Mouse (Mus musculus) embryonic facial prominence, embryonic 13.5 days (tissue): ENCODE results near the gene Ppia. TPM values are rescaled to one million over a fixed set of nuclear protein-coding genes. Genes with fewer than 3 reads are reported as not detected.

Source experiments
- ATAC-seq: fragments of 200-750 bp; cut with Nextera tagmentation; 2 replicates; pipeline ENCODE4 v1.8.0; 2017; ENCODE audit warnings: low read depth; ENCODE audit not compliant: insufficient number of reproducible peaks, insufficient read depth, low FRiP score, low TSS enrichment
- H3K27ac ChIP-seq: fragments of 300-500 bp; sonication (generic); 2 replicates; pipeline ENCODE4 v1.5.1; 2015; ENCODE audit warnings: moderate library complexity, mild to moderate bottlenecking, inconsistent platforms
- H3K27me3 ChIP-seq: fragments of 300-500 bp; sonication (generic); 2 replicates; pipeline ENCODE4 v1.6.1; 2015; ENCODE audit warnings: mild to moderate bottlenecking, inconsistent platforms
- H3K36me3 ChIP-seq: fragments of 300-500 bp; sonication (generic); 2 replicates; pipeline ENCODE4 v1.6.1; 2015; ENCODE audit warnings: mild to moderate bottlenecking, inconsistent platforms
- H3K4me1 ChIP-seq: fragments of 300-500 bp; sonication (generic); 2 replicates; pipeline ENCODE4 v1.6.1; 2015; ENCODE audit warnings: inconsistent platforms
- H3K4me2 ChIP-seq: fragments of 300-500 bp; sonication (generic); 2 replicates; pipeline ENCODE4 v1.6.1; 2015; ENCODE audit warnings: moderate library complexity, mild to moderate bottlenecking, inconsistent platforms
- H3K4me3 ChIP-seq: fragments of 300-500 bp; sonication (generic); 2 replicates; pipeline ENCODE4 v1.5.1; 2015; ENCODE audit warnings: mild to moderate bottlenecking, inconsistent platforms
- H3K9ac ChIP-seq: fragments of 300-500 bp; sonication (generic); 2 replicates; pipeline ENCODE4 v1.6.1; 2015; ENCODE audit warnings: mild to moderate bottlenecking, inconsistent platforms
- H3K9me3 ChIP-seq: fragments of 300-500 bp; sonication (generic); 2 replicates; pipeline ENCODE4 v1.6.1; 2016; ENCODE audit warnings: inconsistent platforms
- WGBS: fragments of 180-500 bp; shearing (Covaris S2); methylation state at CpG from one replicate; pipeline ENCODE4 v1.1.7; 2015; ENCODE audit warnings: mixed read lengths; 5-methylcytosine and 5-hydroxymethylcytosine counted together
- polyA plus RNA-seq: library from polyadenylated mRNA; unstranded; fragments of >200 nt; fragmentation: Nextera tagmentation; extraction: Ambion mirVana; gene quantifications from 2 replicates; pipeline ENCODE4 v1.2.1, GENCODE M21; 2015

Gene Ppia
- polyA plus RNA-seq, 1 experiment from 2014 or later = 5,388 TPM

- Histone ChIP-seq H3K9me3 (no peaks in the 10 kb centered on the region), H3K4me1 (peaks cover 18% of the 10 kb centered on the region), H3K9ac (peak overlapping the region; percentile 89), H3K27me3 (no peaks in the 10 kb centered on the region), H3K4me3 (peak overlapping the region; percentile 96), H3K27ac (no peak overlapping the region), H3K4me2 (peak overlapping the region; percentile 91), H3K36me3 (peaks cover 18% of the 10 kb centered on the region)
- ATAC-seq = no peak
- 80% methylated on average over 8 of the region's 8 CpGs for WGBS
Measured at GRCm38 (mm10) chr11:6390376-6391053, 24.7 kb upstream of the Ppia start.

GRCm38 (mm10) chr11:6391516-6392276, 23.5 kb upstream of the Ppia start:
- H3K9me3 ChIP-seq = no peaks in the 10 kb centered on the region
- H3K4me2 ChIP-seq = no peak overlapping the region
- H3K4me1 ChIP-seq = peaks cover 18% of the 10 kb centered on the region
- H3K9ac ChIP-seq = 0 out of 2 replicates have a peak overlapping the region, but pooled peaks have one; percentile 6
- WGBS = 86% methylated on average over 8 of the region's 8 CpGs
- peaks cover 30% of the 10 kb centered on the region for H3K36me3 ChIP-seq
- no peak for ATAC-seq
- no peaks in the 10 kb centered on the region for H3K27me3 ChIP-seq
- H3K27ac ChIP-seq = no peak overlapping the region
- H3K4me3 ChIP-seq = no peak overlapping the region

- Histone ChIP-seq H3K9ac (no peak overlapping the region), H3K27ac (no peak overlapping the region), H3K4me2 (no peak overlapping the region), H3K4me1 (peaks cover 18% of the 10 kb centered on the region), H3K9me3 (no peaks in the 10 kb centered on the region), H3K4me3 (no peak overlapping the region), H3K36me3 (peaks cover 42% of the 10 kb centered on the region), H3K27me3 (no peaks in the 10 kb centered on the region)
- no peak for ATAC-seq
- 86% methylated on average over 6 of the region's 6 CpGs for WGBS
Measured at GRCm38 (mm10) chr11:6392857-6393256, 22.4 kb upstream of the Ppia start.

DNA sequence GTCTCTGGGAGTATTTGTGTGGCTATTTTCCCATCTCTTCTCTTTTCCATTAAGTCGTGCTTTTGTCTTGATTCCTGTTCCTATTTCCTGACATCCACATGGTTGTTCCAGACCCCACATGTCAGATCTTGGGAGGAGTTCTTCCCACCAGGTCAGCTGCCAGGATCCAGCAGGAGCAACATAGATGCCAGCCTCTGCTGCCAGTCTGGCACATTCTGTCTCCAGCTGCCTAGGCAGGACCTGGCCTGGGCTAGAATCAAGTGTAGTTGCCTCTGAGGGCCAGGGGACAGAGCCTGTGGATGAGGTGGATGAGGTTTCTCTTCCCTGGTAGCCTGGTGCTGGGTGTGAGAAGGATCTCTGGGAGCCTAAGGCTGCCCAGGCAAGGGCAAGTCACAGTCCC, 21.4 kb upstream of the Ppia start:
- Histone ChIP-seq H3K27me3 (no peaks in the 10 kb centered on the region), H3K9ac (no peak overlapping the region), H3K4me1 (peaks cover 18% of the 10 kb centered on the region), H3K4me3 (no peak overlapping the region), H3K9me3 (no peaks in the 10 kb centered on the region), H3K4me2 (no peak overlapping the region), H3K36me3 (peaks cover 52% of the 10 kb centered on the region), H3K27ac (no peak overlapping the region)
- WGBS = 81% methylated on average over 1 of the region's 1 CpGs
- ATAC-seq = no peak

DNA sequence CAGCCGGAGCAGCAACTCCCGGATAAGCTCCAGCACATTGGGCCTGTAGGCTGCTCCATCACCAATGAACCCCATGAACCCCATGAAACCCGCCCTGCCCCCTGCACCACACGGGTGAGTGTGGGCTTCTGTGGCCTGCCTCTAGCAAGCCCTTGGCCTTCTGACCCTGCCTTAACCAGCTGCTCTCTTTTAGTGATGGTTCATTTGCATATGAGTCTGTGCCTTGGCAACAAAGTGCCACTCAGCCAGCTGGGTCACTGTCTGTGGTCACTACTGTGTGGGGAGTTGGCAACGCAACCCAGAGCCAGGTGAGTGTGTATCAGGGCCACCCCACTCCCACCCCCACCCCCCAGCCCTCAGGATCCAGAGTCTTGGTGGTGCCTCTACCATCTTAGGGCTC, 19.7 kb upstream of the Ppia start:
- Histone ChIP-seq H3K27ac (no peak overlapping the region), H3K4me1 (peaks cover 9% of the 10 kb centered on the region), H3K27me3 (no peaks in the 10 kb centered on the region), H3K4me3 (no peak overlapping the region), H3K36me3 (peaks cover 68% of the 10 kb centered on the region), H3K4me2 (no peak overlapping the region), H3K9ac (no peak overlapping the region), H3K9me3 (no peaks in the 10 kb centered on the region)
- no peak for ATAC-seq
- 88% methylated on average over 5 of the region's 5 CpGs for WGBS

GRCm38 (mm10) chr11:6398141-6398540, 17.1 kb upstream of the Ppia start:
- no peaks in the 10 kb centered on the region for H3K27me3 ChIP-seq
- H3K27ac ChIP-seq = no peak overlapping the region
- no peaks in the 10 kb centered on the region for H3K4me1 ChIP-seq
- H3K4me2 ChIP-seq = no peak overlapping the region
- WGBS = 94% methylated on average over 10 of the region's 10 CpGs
- peaks cover 87% of the 10 kb centered on the region for H3K36me3 ChIP-seq
- 0 out of 2 replicates have a peak, but pooled peaks have one; percentile 43 for ATAC-seq
- H3K4me3 ChIP-seq = no peak overlapping the region
- H3K9me3 ChIP-seq = no peaks in the 10 kb centered on the region
- H3K9ac ChIP-seq = no peak overlapping the region

GRCm38 (mm10) chr11:6402515-6403510, 12.4 kb upstream of the Ppia start:
- Histone ChIP-seq H3K27me3 (no peaks in the 10 kb centered on the region), H3K27ac (no peak overlapping the region), H3K9ac (no peak overlapping the region), H3K9me3 (no peaks in the 10 kb centered on the region), H3K4me2 (no peak overlapping the region), H3K4me1 (peaks cover 33% of the 10 kb centered on the region), H3K36me3 (peaks cover 78% of the 10 kb centered on the region), H3K4me3 (no peak overlapping the region)
- 87% methylated on average over 19 of the region's 19 CpGs for WGBS
- no peak for ATAC-seq

GRCm38 (mm10) chr11:6403830-6404405, 11.3 kb upstream of the Ppia start:
- Histone ChIP-seq H3K27ac (0 out of 2 replicates have a peak overlapping the region, but pooled peaks have one; percentile 93), H3K9ac (0 out of 2 replicates have a peak overlapping the region, but pooled peaks have one; percentile 44)

DNA sequence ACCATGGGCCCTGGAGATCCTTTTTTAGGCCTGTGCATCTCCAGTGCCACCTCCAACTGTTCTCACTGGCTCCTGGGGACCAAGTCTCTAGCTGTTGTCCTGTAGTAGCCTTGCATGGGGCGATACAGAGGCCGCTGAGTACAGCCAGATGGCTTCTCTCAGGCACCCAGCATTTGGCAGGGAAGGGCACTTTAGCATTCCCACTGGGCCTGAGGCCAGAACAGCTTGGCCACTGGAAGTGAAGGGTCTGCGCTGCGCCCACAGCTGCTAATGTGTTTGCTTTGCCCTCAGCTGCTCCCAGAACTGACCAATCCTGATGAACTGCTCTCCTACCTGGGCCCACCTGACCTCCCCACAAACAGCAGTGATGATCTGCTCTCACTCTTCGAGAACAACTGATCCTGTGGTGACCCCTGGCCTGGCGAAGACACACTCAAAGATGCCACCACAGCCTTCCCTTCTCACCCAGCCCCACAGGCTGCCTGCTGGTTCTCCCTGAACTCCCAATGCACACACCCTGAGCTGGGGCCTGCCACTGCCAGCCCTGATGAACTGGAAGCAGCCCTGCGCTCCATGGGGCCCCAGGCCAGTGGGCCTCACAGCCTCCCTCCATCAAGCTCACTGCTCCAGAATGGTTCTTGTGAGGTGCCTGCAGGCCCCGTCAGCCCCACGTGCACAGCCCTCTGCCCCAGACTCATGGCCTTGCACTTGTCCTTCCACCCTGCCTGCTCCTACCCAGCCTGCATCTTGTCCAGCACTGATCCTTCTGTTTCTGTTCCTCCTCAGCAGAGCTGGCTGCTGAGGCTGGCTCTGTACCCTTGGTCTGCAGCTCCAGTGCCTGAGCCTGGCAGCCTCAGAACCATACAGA, 10.3 kb upstream of the Ppia start:
- H3K4me1 ChIP-seq = peaks cover 33% of the 10 kb centered on the region
- H3K36me3 ChIP-seq = peaks cover 57% of the 10 kb centered on the region
- peak overlapping the region; percentile 93 for H3K27ac ChIP-seq
- ATAC-seq = no peak
- no peak overlapping the region for H3K4me3 ChIP-seq
- WGBS = 87% methylated on average over 9 of the region's 9 CpGs
- no peak overlapping the region for H3K4me2 ChIP-seq
- H3K27me3 ChIP-seq = no peaks in the 10 kb centered on the region
- peak overlapping the region; percentile 58 for H3K9ac ChIP-seq
- H3K9me3 ChIP-seq = no peaks in the 10 kb centered on the region

More at GRCm38 (mm10) chr11:6403830-6404405, 11.3 kb upstream of the Ppia start:
- H3K4me1 ChIP-seq = peaks cover 33% of the 10 kb centered on the region
- WGBS = 89% methylated on average over 5 of the region's 5 CpGs
- H3K4me2 ChIP-seq = no peak overlapping the region
- no peak for ATAC-seq
- peaks cover 67% of the 10 kb centered on the region for H3K36me3 ChIP-seq
- H3K4me3 ChIP-seq = no peak overlapping the region
- H3K27me3 ChIP-seq = no peaks in the 10 kb centered on the region
- H3K9me3 ChIP-seq = no peaks in the 10 kb centered on the region

GRCm38 (mm10) chr11:6405591-6406081, 9.6 kb upstream of the Ppia start:
- H3K4me1 ChIP-seq = peaks cover 33% of the 10 kb centered on the region
- H3K4me2 ChIP-seq = no peak overlapping the region; the same call in 1 of the 2 replicates
- H3K27me3 ChIP-seq = no peaks in the 10 kb centered on the region
- ATAC-seq = no peak
- no peaks in the 10 kb centered on the region for H3K9me3 ChIP-seq
- H3K36me3 ChIP-seq = peaks cover 50% of the 10 kb centered on the region
- H3K4me3 ChIP-seq = no peak overlapping the region
- H3K9ac ChIP-seq = peak overlapping the region; percentile 58
- H3K27ac ChIP-seq = peak overlapping the region; percentile 93
- WGBS = 54% methylated on average over 4 of the region's 4 CpGs
